22 mouse cellular contexts compared by ENCODE assay signal in genomic region chr14:57555471-57556070, GRCm38 (mm10). TPM values are rescaled to one million over a fixed set of nuclear protein-coding genes. Genes with fewer than 3 reads are reported as not detected.
DNase-seq lines count a peak whose midpoint lies in the region; ATAC-seq and TF ChIP-seq lines count a peak whose summit lies in the region.
"Had no signal": no experiment of that assay in that cellular context is flagged by ENCODE, and none has a peak within 500 bp of the region (broad histone marks: within the 10 kb centered on the region; RNA-seq: fewer than 3 reads in every experiment).

No protein-coding gene starts in this region.

- 17% methylated on average over 7 of the region's 7 CpGs for WGBS in cerebellum, adult 2 months
- 84% methylated on average over 7 of the region's 7 CpGs for WGBS in forebrain, embryonic 11.5 days
- WGBS in forebrain, embryonic 14.5 days: 81% methylated on average over 7 of the region's 7 CpGs
- WGBS in midbrain, embryonic 11.5 days: 81% methylated on average over 7 of the region's 7 CpGs
- 86% methylated on average over 7 of the region's 7 CpGs for WGBS in midbrain, postnatal 0 days
- 79% methylated on average over 7 of the region's 7 CpGs for WGBS in kidney, embryonic 16.5 days

- ATAC-seq in forebrain, embryonic 11.5 days (replicated peaks; ENCODE audit: low FRiP score): no peak
- ATAC-seq in forebrain, embryonic 14.5 days: no peak
- ATAC-seq in midbrain, embryonic 11.5 days (ENCODE audit: low FRiP score): no peak
- ATAC-seq in midbrain, postnatal 0 days (ENCODE audit: low FRiP score): no peak
- no peak for ATAC-seq in kidney, embryonic 16.5 days (ENCODE audit: low FRiP score, low TSS enrichment)
- ATAC-seq: forebrain, embryonic 13.5 days; hindbrain, embryonic 16.5 days; inflammation-experienced regulatory T-cells, adult 6 months; intestine, postnatal 0 days had no signal

- no peak overlapping the region for H3K9ac ChIP-seq in forebrain, embryonic 11.5 days (ENCODE audit: low read length)
- no peak overlapping the region for H3K9ac ChIP-seq in forebrain, embryonic 14.5 days (ENCODE audit: low read length)
- H3K9ac ChIP-seq in midbrain, embryonic 11.5 days (ENCODE audit: low read length): no peak overlapping the region
- no peak overlapping the region for H3K9ac ChIP-seq in midbrain, postnatal 0 days (replicated peaks; ENCODE audit: low read length, poor library complexity, severe bottlenecking)
- no peak overlapping the region for H3K9ac ChIP-seq in kidney, embryonic 16.5 days (replicated peaks; ENCODE audit: low read length)
- H3K9ac ChIP-seq: embryonic facial prominence, embryonic 12.5 days; forebrain, embryonic 13.5 days; hindbrain, embryonic 12.5 days had no signal

- H3K27ac ChIP-seq in cerebellum, adult 2 months (ENCODE audit: insufficient read depth, low read length): peak overlapping the region; percentile 33; the same call in 1 of the 2 replicates
- no peak overlapping the region for H3K27ac ChIP-seq in forebrain, embryonic 11.5 days (ENCODE audit: low read depth, low read length)
- no peak overlapping the region for H3K27ac ChIP-seq in forebrain, embryonic 14.5 days (ENCODE audit: low read depth, low read length)
- no peak overlapping the region for H3K27ac ChIP-seq in midbrain, embryonic 11.5 days (ENCODE audit: low read depth, low read length)
- H3K27ac ChIP-seq in midbrain, postnatal 0 days (ENCODE audit: low read depth, low read length): no peak overlapping the region
- no peak overlapping the region for H3K27ac ChIP-seq in kidney, embryonic 16.5 days (ENCODE audit: low read length)
- H3K27ac ChIP-seq: embryonic facial prominence, embryonic 12.5 days; forebrain, embryonic 13.5 days; hindbrain, embryonic 12.5 days had no signal

- H3K36me3 ChIP-seq in forebrain, embryonic 11.5 days (ENCODE audit: control insufficient read depth, insufficient read depth, low read length): no peaks in the 10 kb centered on the region
- H3K36me3 ChIP-seq in forebrain, embryonic 14.5 days (ENCODE audit: control insufficient read depth, insufficient read depth, low read length): no peaks in the 10 kb centered on the region; the same call in 1 of the 2 replicates
- H3K36me3 ChIP-seq in midbrain, embryonic 11.5 days (ENCODE audit: control insufficient read depth, insufficient read depth, low read length): peaks cover 2% of the 10 kb centered on the region; the same call in 1 of the 2 replicates
- no peaks in the 10 kb centered on the region for H3K36me3 ChIP-seq in midbrain, postnatal 0 days (ENCODE audit: insufficient read depth, low read length)
- H3K36me3 ChIP-seq in kidney, embryonic 16.5 days (ENCODE audit: insufficient read depth, low read length): 0 out of 2 replicates have a peak, but pooled peaks cover 3% of the 10 kb centered on the region
- H3K36me3 ChIP-seq: hindbrain, embryonic 12.5 days had no signal

- H3K4me1 ChIP-seq in cerebellum, adult 2 months (ENCODE audit: control insufficient read depth, insufficient read depth, low read length): no peaks in the 10 kb centered on the region; the same call in 1 of the 2 replicates
- no peaks in the 10 kb centered on the region for H3K4me1 ChIP-seq in forebrain, embryonic 11.5 days (replicated peaks; ENCODE audit: control insufficient read depth, insufficient read depth, low read length)
- no peaks in the 10 kb centered on the region for H3K4me1 ChIP-seq in forebrain, embryonic 14.5 days (ENCODE audit: control insufficient read depth, insufficient read depth, low read length)
- H3K4me1 ChIP-seq in midbrain, embryonic 11.5 days (ENCODE audit: control insufficient read depth, insufficient read depth, low read length): no peaks in the 10 kb centered on the region
- H3K4me1 ChIP-seq in midbrain, postnatal 0 days (ENCODE audit: insufficient read depth, low read length): no peaks in the 10 kb centered on the region
- H3K4me1 ChIP-seq in kidney, embryonic 16.5 days (ENCODE audit: insufficient read depth, low read length): no peaks in the 10 kb centered on the region
- H3K4me1 ChIP-seq: embryonic facial prominence, embryonic 12.5 days; forebrain, embryonic 13.5 days; hindbrain, embryonic 12.5 days had no signal

- H3K27me3 ChIP-seq in cerebellum, adult 2 months (ENCODE audit: control insufficient read depth, insufficient read depth, low read length): no peaks in the 10 kb centered on the region
- no peaks in the 10 kb centered on the region for H3K27me3 ChIP-seq in forebrain, embryonic 11.5 days (ENCODE audit: control insufficient read depth, insufficient read depth, low read length)
- H3K27me3 ChIP-seq in forebrain, embryonic 14.5 days (replicated peaks; ENCODE audit: control insufficient read depth, insufficient read depth, low read length): no peaks in the 10 kb centered on the region
- no peaks in the 10 kb centered on the region for H3K27me3 ChIP-seq in midbrain, embryonic 11.5 days (ENCODE audit: control insufficient read depth, insufficient read depth, low read length)
- H3K27me3 ChIP-seq in midbrain, postnatal 0 days (ENCODE audit: insufficient read depth, low read length): no peaks in the 10 kb centered on the region
- no peaks in the 10 kb centered on the region for H3K27me3 ChIP-seq in kidney, embryonic 16.5 days (ENCODE audit: insufficient read depth, low read length)
- H3K27me3 ChIP-seq: embryonic facial prominence, embryonic 12.5 days; forebrain, embryonic 13.5 days; hindbrain, embryonic 12.5 days had no signal

- no peak for TF ChIP-seq POLR2A in cerebellum, adult 2 months (IDR thresholded peaks at IDR 0.05; ENCODE audit: borderline replicate concordance, insufficient read depth, low read length)

- peak; percentile 48 to 50 for DNase-seq in cerebellum, adult 2 months
- DNase-seq in cerebellum, adult 9-10 months: no peak
- DNase-seq in forebrain, embryonic 11.5 days (ENCODE audit: low spot score): peak; percentile 30
- DNase-seq in forebrain, embryonic 14.5 days (ENCODE audit: low spot score): no peak
- DNase-seq in midbrain, embryonic 11.5 days (ENCODE audit: low spot score, missing footprints): peak; percentile 70
- no peak for DNase-seq in midbrain, postnatal 0 days (ENCODE audit: low spot score)
- peak; percentile 52 to 53 for DNase-seq in cerebellum, postnatal 25 days
- DNase-seq: adrenal gland, postnatal 10 days; embryo, embryonic 11 days; gastrocnemius, postnatal 10 days; heart, postnatal 10 days; heart, postnatal 4 days; kidney, adult 8-10 months had no signal

- TF ChIP-seq CTCF in cerebellum, adult 2 months (IDR thresholded peaks at IDR 0.05; ENCODE audit: borderline replicate concordance, insufficient read depth, low read depth, low read length): no peak
- no peak for TF ChIP-seq CTCF in midbrain, postnatal 0 days (IDR thresholded peaks at IDR 0.05)

- H3K9me3 ChIP-seq in forebrain, embryonic 11.5 days (ENCODE audit: control insufficient read depth, low read length): no peaks in the 10 kb centered on the region
- H3K9me3 ChIP-seq in forebrain, embryonic 14.5 days (replicated peaks; ENCODE audit: control insufficient read depth, low read length): no peaks in the 10 kb centered on the region
- no peaks in the 10 kb centered on the region for H3K9me3 ChIP-seq in midbrain, embryonic 11.5 days (ENCODE audit: control insufficient read depth, low read length)
- H3K9me3 ChIP-seq in midbrain, postnatal 0 days (ENCODE audit: low read length): no peaks in the 10 kb centered on the region
- H3K9me3 ChIP-seq in kidney, embryonic 16.5 days (ENCODE audit: low read length): no peaks in the 10 kb centered on the region
- H3K9me3 ChIP-seq: embryonic facial prominence, embryonic 12.5 days; forebrain, embryonic 13.5 days; hindbrain, embryonic 12.5 days had no signal

- no peak overlapping the region for H3K4me2 ChIP-seq in forebrain, embryonic 11.5 days (ENCODE audit: low read depth, low read length, severe bottlenecking)
- H3K4me2 ChIP-seq in forebrain, embryonic 14.5 days (ENCODE audit: low read length): no peak overlapping the region
- H3K4me2 ChIP-seq in midbrain, embryonic 11.5 days: no peak overlapping the region
- no peak overlapping the region for H3K4me2 ChIP-seq in midbrain, postnatal 0 days (ENCODE audit: low read depth, low read length, poor library complexity, severe bottlenecking)
- H3K4me2 ChIP-seq in kidney, embryonic 16.5 days (replicated peaks; ENCODE audit: low read depth, low read length): no peak overlapping the region
- H3K4me2 ChIP-seq: embryonic facial prominence, embryonic 12.5 days; forebrain, embryonic 13.5 days; hindbrain, embryonic 12.5 days had no signal

- no peak overlapping the region for H3K4me3 ChIP-seq in cerebellum, adult 2 months (replicated peaks; ENCODE audit: insufficient read depth, low read depth, low read length)
- H3K4me3 ChIP-seq in forebrain, embryonic 11.5 days (ENCODE audit: low read depth, low read length): no peak overlapping the region
- H3K4me3 ChIP-seq in forebrain, embryonic 14.5 days (ENCODE audit: low read depth, low read length): no peak overlapping the region
- H3K4me3 ChIP-seq in midbrain, embryonic 11.5 days (ENCODE audit: low read depth, low read length): no peak overlapping the region
- no peak overlapping the region for H3K4me3 ChIP-seq in midbrain, postnatal 0 days (ENCODE audit: low read depth, low read length)
- H3K4me3 ChIP-seq in kidney, embryonic 16.5 days (ENCODE audit: low read length): no peak overlapping the region
- H3K4me3 ChIP-seq: embryonic facial prominence, embryonic 12.5 days; forebrain, embryonic 13.5 days; hindbrain, embryonic 12.5 days had no signal

RNA-seq across cellular contexts. Expression of gene Eef1akmt1, which starts 15.8 kb away (rescaled TPM):
- 52.5 and 52.9 TPM in 2 replicates for polyA plus RNA-seq in cerebellum, adult 2 months (2012; rRNA removed)
- polyA plus RNA-seq in forebrain, embryonic 11.5 days (2014; fragmentation: Nextera tagmentation; extraction: Ambion mirVana): 79.4 and 86.5 TPM in 2 replicates
- polyA plus RNA-seq in forebrain, embryonic 14.5 days (2014; fragmentation: Nextera tagmentation; extraction: Ambion mirVana): 116 and 132 TPM in 2 replicates
- 82.0 and 87.2 TPM in 2 replicates for polyA plus RNA-seq in midbrain, embryonic 11.5 days (2014; fragmentation: Nextera tagmentation; extraction: Ambion mirVana)
- 26.2 and 39.2 TPM in 2 replicates for total RNA-seq in midbrain, postnatal 0 days (2014; rRNA removed)
- 63.8 and 73.7 TPM in 2 replicates for polyA plus RNA-seq in midbrain, postnatal 0 days (2015; fragmentation: Nextera tagmentation; extraction: Ambion mirVana)
- 81.1 and 88.1 TPM in 2 replicates for polyA plus RNA-seq in kidney, embryonic 16.5 days (2015; fragmentation: Nextera tagmentation; extraction: Ambion mirVana)

RNA-seq across cellular contexts. Expression of gene Il17d, which starts 31.0 kb away (rescaled TPM):
- 20.6 and 21.8 TPM in 2 replicates for polyA plus RNA-seq in cerebellum, adult 2 months (2012; rRNA removed)
- polyA plus RNA-seq in forebrain, embryonic 11.5 days (2014; fragmentation: Nextera tagmentation; extraction: Ambion mirVana): 1.1 and 1.3 TPM in 2 replicates
- 1.9 and 2.4 TPM in 2 replicates for polyA plus RNA-seq in forebrain, embryonic 14.5 days (2014; fragmentation: Nextera tagmentation; extraction: Ambion mirVana)
- 1.5 and 1.7 TPM in 2 replicates for polyA plus RNA-seq in midbrain, embryonic 11.5 days (2014; fragmentation: Nextera tagmentation; extraction: Ambion mirVana)
- 40.7 and 48.2 TPM in 2 replicates for total RNA-seq in midbrain, postnatal 0 days (2014; rRNA removed)
- 7.0 and 8.3 TPM in 2 replicates for polyA plus RNA-seq in midbrain, postnatal 0 days (2015; fragmentation: Nextera tagmentation; extraction: Ambion mirVana)
- polyA plus RNA-seq in kidney, embryonic 16.5 days (2015; fragmentation: Nextera tagmentation; extraction: Ambion mirVana): 1.0 and 2.1 TPM in 2 replicates
- total RNA-seq: common myeloid progenitor, adult 5-6 weeks; granulocyte monocyte progenitor cell, adult 5-6 weeks had no signal
- polyA plus RNA-seq: inflammation-experienced regulatory T-cells, adult 6 months had no signal

Comparison
In these comparisons a context has a peak if more than half of its experiments do, and no peak if none do; other contexts are left out.
1. DNase-seq: peak in cerebellum, adult 2 months (2 of 2), forebrain, embryonic 11.5 days (single experiment), midbrain, embryonic 11.5 days (single experiment) and cerebellum, postnatal 25 days (2 of 2); none in cerebellum, adult 9-10 months (single experiment), forebrain, embryonic 14.5 days (single experiment) and midbrain, postnatal 0 days (single experiment).